Mouse (Mus musculus) liver, adult 2 months (tissue): Measurements from ENCODE around the gene Ghrl. TPM values are rescaled to one million over a fixed set of nuclear protein-coding genes. Genes with fewer than 3 reads are reported as not detected.

ENCODE experiments used
- DNase-seq: peaks from one replicate; pipeline ENCODE4 v3.0.0-alpha.2; 2011; ENCODE audit warnings: low read depth, low spot score; ENCODE audit errors: extremely low read depth
- H3K27ac ChIP-seq: fragments of 200-500 bp; replicated peaks from 2 replicates; pipeline ENCODE4 v1.5.1; 2012; ENCODE audit warnings: low read depth, mild to moderate bottlenecking, control low read depth, inconsistent platforms, low read length; ENCODE audit not compliant: insufficient read depth
- H3K27me3 ChIP-seq: fragments of 200-500 bp; 2 replicates; pipeline ENCODE4 v1.6.1; 2012; ENCODE audit warnings: mild to moderate bottlenecking, moderate library complexity, low read length, inconsistent platforms; ENCODE audit not compliant: control insufficient read depth, insufficient read depth
- H3K36me3 ChIP-seq: fragments of 200-500 bp; 2 replicates; pipeline ENCODE4 v1.6.1; 2012; ENCODE audit warnings: low read length, inconsistent platforms; ENCODE audit not compliant: control insufficient read depth, insufficient read depth
- H3K4me1 ChIP-seq: fragments of 200-500 bp; 2 replicates; pipeline ENCODE4 v1.6.1; 2011; ENCODE audit warnings: low read length; ENCODE audit not compliant: control insufficient read depth, insufficient read depth
- H3K4me3 ChIP-seq: fragments of 200-500 bp; 2 replicates; pipeline ENCODE4 v1.5.1; 2011; ENCODE audit warnings: low read depth, mild to moderate bottlenecking, control low read depth, low read length, moderate library complexity; ENCODE audit not compliant: insufficient read depth
- H3K79me2 ChIP-seq: fragments of 200-500 bp; 2 replicates; pipeline ENCODE4 v1.6.1; 2012; ENCODE audit warnings: inconsistent platforms, mild to moderate bottlenecking, low read length, moderate library complexity; ENCODE audit not compliant: control insufficient read depth, insufficient read depth
- H3K9ac ChIP-seq: fragments of 200-500 bp; 2 replicates; pipeline ENCODE4 v1.6.1; 2012; ENCODE audit warnings: low read depth, mild to moderate bottlenecking, control low read depth, inconsistent platforms, low read length
- CTCF ChIP-seq: fragments of 200-500 bp; IDR thresholded peaks from 2 replicates; pipeline ENCODE4 v1.5.1; 2011; ENCODE audit warnings: low read depth, low read length, control low read depth
- POLR2A ChIP-seq: fragments of 200-500 bp; IDR thresholded peaks from 2 replicates; pipeline ENCODE4 v1.6.1; 2011; ENCODE audit warnings: low read length, control low read depth; ENCODE audit not compliant: insufficient read depth; ENCODE audit errors: extremely low read depth
- WGBS: fragments of 180-500 bp; shearing (Covaris S2); methylation state at CpG from one replicate; pipeline ENCODE4 v1.1.7; 2018; 5-methylcytosine and 5-hydroxymethylcytosine counted together
- polyA plus RNA-seq: library from polyadenylated mRNA; depleted of rRNA; stranded (reverse); fragments of >200 nt; gene quantifications from 2 replicates; pipeline ENCODE4 v1.2.3, GENCODE M21; 2012; rRNA removed
- total RNA-seq: library from RNA; depleted of rRNA; stranded (reverse); fragments of >200 nt; gene quantifications from 2 replicates; pipeline ENCODE4 v1.2.3, GENCODE M21; 2014; rRNA removed

Gene Ghrl
- total and polyA plus RNA-seq, 2 experiments = not detected

GRCm38 (mm10) chr6:113669821-113670220 is 49.9 kb downstream of the Ghrl start:
- peak; percentile 53 for DNase-seq
- Histone ChIP-seq H3K27ac (no peak overlapping the region), H3K79me2 (0 out of 2 replicates have a peak, but pooled peaks cover 2% of the 10 kb centered on the region), H3K9ac (no peak overlapping the region), H3K4me3 (no peak overlapping the region), H3K36me3 (peaks cover 24% of the 10 kb centered on the region), H3K4me1 (peaks cover 21% of the 10 kb centered on the region), H3K27me3 (no peaks in the 10 kb centered on the region)
- WGBS = 36% methylated on average over 7 of the region's 7 CpGs
- TF ChIP-seq CTCF (no peak), POLR2A (no peak)

- Histone ChIP-seq H3K27ac (peak overlapping the region; percentile 63), H3K4me3 (no peak overlapping the region; the same call in 1 of the 2 replicates), H3K4me1 (peaks cover 21% of the 10 kb centered on the region), H3K9ac (peak overlapping the region; percentile 46), H3K79me2 (peaks cover 4% of the 10 kb centered on the region; the same call in 1 of the 2 replicates), H3K27me3 (no peaks in the 10 kb centered on the region), H3K36me3 (peaks cover 18% of the 10 kb centered on the region)
- WGBS = 1% methylated on average over 15 of the region's 15 CpGs
- TF ChIP-seq POLR2A (no peak), CTCF (no peak)
- DNase-seq = peak; percentile 92
These were observed 51.2 kb downstream of the Ghrl start for GRCm38 (mm10) chr6:113668287-113669154.

GRCm38 (mm10) chr6:113667611-113668122 is 52.0 kb downstream of the Ghrl start:
- H3K36me3 ChIP-seq = peaks cover 10% of the 10 kb centered on the region; the same call in 1 of the 2 replicates
- H3K4me3 ChIP-seq = no peak overlapping the region
- 78% methylated on average over 8 of the region's 8 CpGs for WGBS
- peaks cover 11% of the 10 kb centered on the region; the same call in 1 of the 2 replicates for H3K79me2 ChIP-seq
- no peak overlapping the region for H3K9ac ChIP-seq
- no peaks in the 10 kb centered on the region for H3K27me3 ChIP-seq
- H3K4me1 ChIP-seq = peaks cover 22% of the 10 kb centered on the region
- TF ChIP-seq CTCF = no peak
- TF ChIP-seq POLR2A = no peak
- peak overlapping the region; percentile 36; the same call in 1 of the 2 replicates for H3K27ac ChIP-seq
- no peak for DNase-seq

Other genes starting within 250 kb of the Ghrl start
- gene Il17rc, start 248.5 kb downstream of the Ghrl start, total RNA-seq = 27.8 and 32.6 TPM in 2 replicates
- gene Il17rc, start 248.5 kb downstream of the Ghrl start, polyA plus RNA-seq = 79.2 and 87.5 TPM in 2 replicates
- gene Creld1, start 236.6 kb downstream of the Ghrl start, total RNA-seq = 12.3 and 15.9 TPM in 2 replicates
- 24.4 and 28.7 TPM in 2 replicates for gene Creld1, start 236.6 kb downstream of the Ghrl start, polyA plus RNA-seq
- gene Prrt3, start 217.9 kb downstream of the Ghrl start, total RNA-seq = under 0.01 TPM in 1 of 2 replicates, not detected in the other
- gene Prrt3, start 217.9 kb downstream of the Ghrl start, polyA plus RNA-seq = not detected in 2 replicates
- gene Emc3, start 188.2 kb downstream of the Ghrl start, total RNA-seq = 53.5 and 56.0 TPM in 2 replicates
- 31.9 and 35.5 TPM in 2 replicates for gene Emc3, start 188.2 kb downstream of the Ghrl start, polyA plus RNA-seq
- 0.18 and 0.67 TPM in 2 replicates for gene Fancd2, start 188.2 kb downstream of the Ghrl start, total RNA-seq
- gene Fancd2, start 188.2 kb downstream of the Ghrl start, polyA plus RNA-seq = 0.22 TPM in 1 of 2 replicates, not detected in the other
- gene Fancd2os, start 119.2 kb downstream of the Ghrl start, total RNA-seq = not detected in 2 replicates
- not detected in 2 replicates for gene Fancd2os, start 119.2 kb downstream of the Ghrl start, polyA plus RNA-seq
- gene Brk1, start 115.1 kb downstream of the Ghrl start, total RNA-seq = 70.3 and 76.0 TPM in 2 replicates
- gene Brk1, start 115.1 kb downstream of the Ghrl start, polyA plus RNA-seq = 75.9 and 80.3 TPM in 2 replicates
- 7.2 and 9.1 TPM in 2 replicates for gene Vhl, start 95.9 kb downstream of the Ghrl start, total RNA-seq
- 12.1 and 14.0 TPM in 2 replicates for gene Vhl, start 95.9 kb downstream of the Ghrl start, polyA plus RNA-seq
- 18.2 and 20.7 TPM in 2 replicates for gene Irak2, start 81.4 kb downstream of the Ghrl start, total RNA-seq
- 30.8 and 36.1 TPM in 2 replicates for gene Irak2, start 81.4 kb downstream of the Ghrl start, polyA plus RNA-seq
- gene Tatdn2, start 22.8 kb downstream of the Ghrl start, total RNA-seq = 15.0 and 19.9 TPM in 2 replicates
- 15.6 and 16.7 TPM in 2 replicates for gene Tatdn2, start 22.8 kb downstream of the Ghrl start, polyA plus RNA-seq
- gene Sec13, start 20.9 kb upstream of the Ghrl start, total RNA-seq = 98.7 and 108 TPM in 2 replicates
- 86.2 and 88.2 TPM in 2 replicates for gene Sec13, start 20.9 kb upstream of the Ghrl start, polyA plus RNA-seq